Mouse (Mus musculus): ENCODE results near the gene Ano6.
A peak's percentile ranks its signal among the peaks of the same experiment; 100 is the strongest.

The Ano6 gene

DNA sequence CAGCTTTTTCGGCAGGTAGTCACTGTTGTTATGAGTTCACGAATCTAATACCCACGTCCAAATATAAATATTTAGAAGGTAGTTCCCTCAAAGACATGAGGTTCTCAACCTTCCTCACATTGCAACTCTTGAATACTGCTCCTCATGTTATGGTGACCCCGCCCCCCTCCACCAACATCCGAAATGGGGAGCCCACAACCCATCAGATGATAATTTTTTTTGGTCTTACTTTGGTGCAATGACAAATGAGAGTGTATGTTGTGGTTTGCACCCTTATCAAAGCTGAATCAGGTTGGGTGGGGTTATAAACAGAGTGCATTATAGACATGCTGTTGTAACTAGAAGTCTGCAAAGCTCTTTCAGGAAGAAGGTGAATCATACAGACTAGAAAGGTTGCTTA, 99.7 kb downstream of the Ano6 start:
- no peak for DNase-seq (ENCODE audit: low spot score in 2 of 2)

GRCm38 (mm10) chr15:95892171-95892570, 101.5 kb downstream of the Ano6 start:
- no peak for DNase-seq (ENCODE audit: low spot score in 2 of 2)

DNA sequence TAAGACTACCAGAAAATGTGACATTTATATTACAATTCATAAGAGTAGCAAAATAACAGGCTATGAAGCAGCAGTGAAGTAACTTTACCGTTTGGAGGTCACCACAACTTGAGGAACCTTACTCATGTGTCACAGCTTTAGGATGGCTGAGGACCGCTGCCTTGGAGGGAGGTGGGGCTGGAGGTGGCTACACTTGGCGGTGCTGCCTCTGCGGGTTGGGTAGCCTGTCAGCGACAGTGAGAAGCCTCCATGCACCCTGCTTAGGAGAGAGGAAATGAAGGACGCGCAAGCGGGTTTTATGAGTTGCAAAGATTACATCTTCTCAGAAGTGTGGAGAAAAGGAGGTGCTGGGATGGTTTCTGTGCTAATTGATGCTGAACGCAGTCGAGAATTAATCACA, 102.3 kb downstream of the Ano6 start:
- DNase-seq (ENCODE audit: low spot score in 2 of 2), result no peak

GRCm38 (mm10) chr15:95895699-95896098, 105.1 kb downstream of the Ano6 start:
- no peak for DNase-seq (ENCODE audit: low spot score in 2 of 2)

DNA sequence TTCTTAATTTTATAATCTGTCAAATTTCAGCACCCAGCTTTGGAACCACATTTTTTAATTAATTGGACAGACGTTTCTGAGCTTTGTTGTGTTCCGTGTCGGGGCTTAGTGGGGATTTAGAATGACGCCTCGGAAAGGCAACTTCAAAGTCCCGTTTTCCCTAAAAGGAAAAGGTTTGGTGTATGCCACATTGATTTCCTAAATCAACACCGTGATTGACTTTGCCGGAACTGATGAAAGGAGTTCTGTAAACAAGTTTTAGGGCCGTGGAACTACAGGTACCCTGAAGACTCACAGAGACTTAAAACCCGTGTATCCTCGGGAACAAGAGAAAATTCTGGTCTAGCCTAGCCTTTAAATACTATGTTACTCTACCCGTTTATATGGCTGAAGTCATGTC, 107.0 kb downstream of the Ano6 start:
- no peak for DNase-seq (ENCODE audit: low spot score in 2 of 2)

DNA sequence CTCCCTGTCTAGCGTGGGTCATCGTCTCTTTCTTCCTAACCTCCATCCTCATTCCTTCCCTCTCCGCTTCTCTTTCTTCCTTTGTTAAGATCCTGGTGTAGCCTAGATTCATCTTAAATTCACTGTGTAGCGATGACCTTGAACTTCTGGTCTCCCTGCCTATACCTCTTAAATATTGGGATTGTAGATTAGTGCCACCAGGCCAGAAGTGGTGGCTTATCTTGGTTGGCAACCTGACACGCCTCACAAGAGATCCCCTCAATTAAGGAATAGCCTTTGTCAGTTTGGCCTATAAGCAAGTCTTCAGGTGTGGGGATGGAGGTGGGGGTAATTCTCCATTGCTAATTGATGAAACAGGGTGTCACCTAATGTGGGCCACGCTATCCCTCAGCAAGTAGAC, 107.8 kb downstream of the Ano6 start:
- no peak for DNase-seq (ENCODE audit: low spot score in 2 of 2)

GRCm38 (mm10) chr15:95902396-95902795, 111.8 kb downstream of the Ano6 start:
- no peak for DNase-seq (ENCODE audit: low spot score in 2 of 2)

DNA sequence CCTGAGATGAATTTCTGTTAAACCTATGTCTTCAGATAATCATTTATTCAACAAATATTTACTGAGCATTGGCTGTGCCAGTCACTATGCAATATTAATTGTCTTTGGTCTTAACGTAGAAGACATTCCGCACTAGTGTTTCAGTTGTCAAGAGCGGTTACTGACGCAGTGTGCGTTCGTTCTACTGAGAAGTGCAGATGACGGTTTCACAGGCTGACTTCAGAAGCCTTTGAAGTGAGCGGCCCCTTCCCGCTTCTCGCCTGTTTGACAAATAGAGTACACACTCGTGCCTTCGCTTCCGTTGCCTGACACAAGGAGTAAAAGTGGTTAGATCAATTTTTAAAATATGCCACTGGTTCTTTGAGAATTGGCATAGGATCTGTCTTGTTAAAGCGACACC, 113.6 kb downstream of the Ano6 start:
- no peak for DNase-seq (ENCODE audit: low spot score in 2 of 2)

DNA sequence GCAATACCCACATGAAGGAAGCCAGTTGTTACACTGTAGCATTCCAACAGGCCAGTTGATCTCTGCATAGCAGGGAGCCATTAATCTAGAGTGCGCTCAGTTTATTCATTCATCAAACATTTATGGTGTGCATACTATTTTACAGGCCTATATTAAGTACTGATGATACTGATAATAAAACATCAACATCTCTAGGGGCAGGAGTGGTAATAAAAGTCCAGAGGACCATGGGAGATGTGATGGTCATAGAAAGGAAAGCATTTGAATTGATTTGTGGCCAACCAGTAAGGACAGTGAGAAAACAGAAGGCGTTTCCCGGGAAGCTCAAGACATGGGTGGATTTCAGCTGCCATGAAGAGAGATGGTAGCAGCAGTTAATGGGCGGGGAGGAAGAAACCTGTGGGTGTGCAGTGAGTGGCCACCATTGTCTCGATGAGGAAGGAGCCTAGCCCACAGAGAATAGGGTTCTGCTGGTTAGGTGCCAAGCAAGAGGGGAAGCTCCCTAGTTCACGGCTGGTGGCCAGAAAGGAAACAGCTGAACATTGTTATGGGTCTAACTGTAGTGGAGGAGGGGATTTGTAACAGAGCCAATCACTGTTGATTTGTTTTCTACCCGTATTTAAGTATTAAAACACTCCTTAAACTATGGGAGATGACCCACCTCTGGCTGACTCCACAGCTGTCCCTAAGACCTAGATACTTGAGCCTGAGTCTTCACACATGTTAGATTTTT, 115.5 kb downstream of the Ano6 start:
- peak in 1 of 2 experiments; percentile 66 for DNase-seq (ENCODE audit: low spot score in 2 of 2)

DNA sequence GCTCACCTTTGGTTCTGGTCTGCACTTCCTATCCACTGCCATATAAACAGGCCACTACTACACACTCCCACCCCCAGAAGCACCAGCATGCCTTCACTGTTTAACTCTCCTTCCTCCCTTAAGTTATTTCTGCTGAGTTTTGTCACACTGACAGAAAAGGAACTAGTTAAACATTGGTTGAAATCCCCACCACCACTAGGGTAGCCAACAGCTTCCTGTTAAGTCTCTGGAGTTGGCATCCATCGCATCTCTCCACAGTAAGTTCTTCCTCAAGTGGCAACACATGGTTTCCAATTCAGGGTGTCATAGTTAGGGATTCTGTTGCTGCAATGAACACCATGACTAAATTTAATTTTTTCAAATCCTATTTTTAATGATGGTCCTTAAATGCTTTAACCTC, 116.2 kb downstream of the Ano6 start:
- no peak for DNase-seq (ENCODE audit: low spot score in 2 of 2)

DNA sequence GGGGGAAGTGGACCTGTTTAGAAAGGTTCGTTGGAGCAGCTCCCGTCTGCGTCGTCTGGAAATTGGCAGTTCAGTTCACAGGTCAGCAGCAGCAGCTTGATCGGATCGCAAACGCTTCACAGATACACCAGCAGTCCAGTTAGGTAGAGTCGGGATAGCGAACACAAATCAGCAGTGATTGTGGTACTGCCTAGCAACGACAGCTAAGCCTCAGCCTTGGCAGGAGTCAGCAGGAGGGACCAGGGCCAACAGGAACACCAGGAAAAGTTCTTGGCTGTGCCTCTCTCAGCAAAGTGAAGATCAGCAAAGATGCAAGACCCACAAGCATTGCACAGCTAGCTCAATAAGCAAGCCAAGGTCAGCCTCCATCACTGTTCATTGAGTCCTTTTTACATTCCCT, 116.7 kb downstream of the Ano6 start:
- DNase-seq (ENCODE audit: low spot score in 2 of 2), result no peak

DNA sequence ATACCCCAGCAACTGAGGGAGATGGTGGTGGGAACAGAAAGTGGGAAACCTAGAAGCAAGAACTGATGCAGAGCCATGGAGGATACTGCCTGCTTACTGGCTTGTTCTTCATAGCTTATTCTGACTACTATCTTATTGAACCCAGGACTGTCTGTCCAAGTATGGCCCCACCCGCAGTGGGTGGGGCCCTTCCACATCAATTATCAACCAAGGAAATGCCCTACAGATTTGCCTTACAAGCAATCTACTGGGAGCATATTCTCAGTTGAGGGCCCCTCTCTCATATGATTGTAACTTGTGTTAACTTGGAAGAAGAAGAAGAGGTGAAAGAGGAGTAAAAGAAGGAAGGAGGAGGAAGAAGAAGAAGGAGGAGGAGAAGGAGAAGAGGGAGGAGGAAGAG, 117.3 kb downstream of the Ano6 start:
- DNase-seq (ENCODE audit: low spot score in 2 of 2), result no peak

GRCm38 (mm10) chr15:95910099-95910780, 119.6 kb downstream of the Ano6 start:
- no peak for DNase-seq (ENCODE audit: low spot score in 2 of 2)

DNA sequence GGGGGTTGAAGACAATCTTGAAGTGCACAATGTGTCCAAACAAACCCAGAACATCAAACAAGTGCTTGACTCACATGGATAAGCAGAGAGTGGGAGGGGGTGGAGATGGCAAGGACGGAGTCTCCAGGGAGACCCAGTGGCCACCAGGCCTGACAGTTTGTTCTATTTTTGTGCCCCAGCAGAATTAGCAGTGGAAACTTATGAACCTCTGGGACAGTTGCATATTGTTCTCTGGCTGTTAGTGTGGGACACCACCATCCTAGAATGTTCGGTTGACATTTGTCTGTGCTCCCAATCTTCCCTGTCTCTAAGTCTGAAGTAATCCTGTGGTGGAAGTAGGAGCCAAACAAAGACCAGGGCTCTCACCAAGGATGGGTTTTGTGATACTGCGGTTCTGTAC, 124.3 kb downstream of the Ano6 start:
- no peak for DNase-seq (ENCODE audit: low spot score in 2 of 2)

DNA sequence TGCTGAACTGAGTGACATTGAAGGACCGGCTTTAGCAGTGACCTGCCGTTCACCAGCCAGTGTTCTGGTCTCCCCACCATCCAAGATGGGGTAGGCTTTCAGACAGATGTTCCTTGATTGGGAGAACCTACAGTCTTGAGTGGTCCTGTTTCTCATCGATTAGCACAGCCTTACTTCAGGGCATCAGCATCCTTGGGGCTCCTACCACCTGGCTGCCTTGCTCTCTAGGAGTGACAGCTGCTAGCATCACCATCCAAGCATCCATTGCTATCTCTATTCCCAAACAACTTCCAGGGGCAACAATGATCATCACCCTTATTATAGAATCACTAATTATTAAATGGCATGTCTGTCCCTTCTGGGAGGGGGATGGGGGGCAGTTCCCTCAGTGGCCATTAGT, 124.8 kb downstream of the Ano6 start:
- no peak for DNase-seq (ENCODE audit: low spot score in 2 of 2)

DNA sequence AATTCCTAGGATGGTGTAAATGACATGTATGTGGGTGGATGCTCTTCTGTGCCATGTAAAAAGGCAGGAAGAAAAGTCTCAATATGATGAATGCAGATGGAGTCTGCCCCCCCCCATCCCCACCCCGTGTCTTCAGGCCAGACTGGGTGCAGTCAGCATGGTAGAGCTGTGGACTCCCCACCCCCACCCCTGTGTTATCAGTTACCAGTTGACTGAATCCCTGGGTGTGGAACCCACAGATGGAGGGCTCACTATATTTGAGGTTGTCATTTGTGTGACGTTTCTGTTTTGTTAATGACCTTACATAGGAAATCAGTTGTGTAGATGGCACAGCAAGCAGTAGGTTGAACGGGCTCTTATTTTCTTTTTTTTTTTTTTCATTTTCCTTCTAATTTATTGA, 126.7 kb downstream of the Ano6 start:
- DNase-seq (ENCODE audit: low spot score in 2 of 2), result no peak

GRCm38 (mm10) chr15:95920047-95920446, 129.4 kb downstream of the Ano6 start:
- no peak for DNase-seq (ENCODE audit: low spot score in 2 of 2)

- DNase-seq (ENCODE audit: low spot score in 2 of 2), result no peak
Measured at GRCm38 (mm10) chr15:95921072-95921471, 130.4 kb downstream of the Ano6 start.

- no peak for DNase-seq (ENCODE audit: low spot score in 2 of 2)
Measured at GRCm38 (mm10) chr15:95921639-95922038, 131.0 kb downstream of the Ano6 start.

DNA sequence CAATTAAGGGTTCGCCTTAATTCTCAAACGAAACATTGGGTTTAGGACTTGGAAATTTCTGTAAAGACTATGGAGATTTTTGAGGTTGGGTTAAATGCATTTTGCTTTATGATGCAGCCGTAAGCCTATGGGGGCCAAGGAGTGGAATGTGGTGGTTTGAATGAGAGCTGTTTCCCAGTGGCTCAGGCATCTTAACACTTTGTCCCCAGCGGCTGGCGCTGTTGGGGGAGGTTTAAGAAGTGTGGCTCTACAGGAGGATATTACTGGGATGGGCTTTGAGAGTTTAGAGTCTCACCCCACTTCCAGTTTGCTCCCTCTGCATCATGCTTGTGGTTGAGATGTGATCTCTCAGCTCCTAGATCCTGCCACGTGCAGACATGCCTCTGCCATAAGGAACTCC, 131.9 kb downstream of the Ano6 start:
- DNase-seq (ENCODE audit: low spot score in 2 of 2), result no peak

DNA sequence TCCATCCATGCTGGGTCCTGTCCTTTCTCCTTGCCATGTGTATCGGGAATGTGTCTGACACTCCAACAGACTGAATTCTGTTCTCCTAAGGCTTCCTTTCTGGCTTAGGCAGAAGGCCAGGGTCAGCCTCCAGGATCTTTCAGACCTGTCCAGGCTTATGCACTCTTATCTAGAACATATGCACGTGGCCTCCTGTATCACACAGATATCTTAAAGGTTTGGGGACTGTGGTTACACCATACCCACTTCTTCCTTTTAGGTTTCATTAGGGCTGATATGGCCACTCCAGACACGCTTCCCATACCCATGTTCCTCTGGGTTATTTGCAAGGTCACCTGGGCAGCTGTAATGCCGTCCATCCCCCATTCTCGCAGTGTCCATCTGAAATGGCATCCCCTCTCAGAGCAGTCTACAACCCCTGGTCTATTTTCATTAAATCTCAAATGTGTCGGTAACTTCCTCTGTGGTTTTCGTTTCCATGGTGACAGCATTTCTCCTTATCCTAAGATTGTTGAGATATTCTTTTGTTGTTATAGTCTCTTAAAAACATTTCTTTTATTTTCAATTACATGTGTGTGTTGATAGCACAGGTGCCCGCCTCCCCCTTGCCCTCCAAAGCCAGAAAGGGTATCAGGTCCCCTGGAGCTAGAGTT, 134.8 kb downstream of the Ano6 start:
- peak in 1 of 2 experiments; percentile 4 for DNase-seq (ENCODE audit: low spot score in 2 of 2)

DNA sequence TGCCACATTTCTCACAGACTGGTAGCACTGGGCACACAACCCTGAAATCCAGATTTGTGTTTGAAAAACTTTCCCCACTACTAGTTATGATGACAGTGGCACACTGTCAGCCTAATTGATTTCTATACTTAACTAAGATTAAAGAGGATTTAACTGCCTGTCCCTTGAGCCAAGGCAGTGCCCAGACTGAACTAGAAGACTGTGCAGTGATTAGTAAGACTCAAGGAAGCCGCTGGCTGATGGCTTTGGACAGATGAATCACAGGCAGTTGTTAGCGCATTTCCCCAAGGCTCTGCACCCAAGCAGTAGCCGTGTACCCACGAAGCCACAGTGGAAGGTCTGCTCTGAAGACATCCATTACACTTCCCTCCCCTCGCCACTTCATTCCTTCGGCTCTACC, 138.4 kb downstream of the Ano6 start:
- DNase-seq (ENCODE audit: low spot score in 2 of 2), result no peak
